Mouse (Mus musculus): ENCODE data around the gene Sapcd1. TPM values are rescaled to one million over a fixed set of nuclear protein-coding genes. Genes with fewer than 3 reads are reported as not detected.
"Not testable (repeated sequence)": the region's sequence is repeated elsewhere in the genome, so short reads cannot be mapped to it uniquely, and the experiment has no call there.

Gene Sapcd1
- polyA plus RNA-seq, 1 experiment: not detected

GRCm38 (mm10) chr17:35047688-35048087 lies 19.9 kb upstream of the Sapcd1 start:
- Histone ChIP-seq H3K27ac (ENCODE audit: insufficient read depth, low read length) (peak overlapping the region; percentile 86), H3K4me3 (ENCODE audit: insufficient read depth, low read length) (no peak overlapping the region), H3K4me1 (ENCODE audit: control insufficient read depth, insufficient read depth, low read length) (peaks cover 20% of the 10 kb centered on the region)
- no peak for TF ChIP-seq CTCF (IDR thresholded peaks at IDR 0.05; ENCODE audit: borderline replicate concordance, insufficient read depth, low read length)
- no peak for TF ChIP-seq POLR2A (IDR thresholded peaks at IDR 0.05; ENCODE audit: low read depth, low read length)

GRCm38 (mm10) chr17:35046681-35047455 lies 19.1 kb upstream of the Sapcd1 start, which contains the start of gene Msh5:
TSS of gene Msh5 (minus strand) at chr17:35046745.
- Histone ChIP-seq H3K4me3 (ENCODE audit: insufficient read depth, low read length) (peak within 1 kb of the TSS; percentile 39), H3K4me1 (ENCODE audit: control insufficient read depth, insufficient read depth, low read length) (peaks cover 17% of the 10 kb centered on the region), H3K27ac (ENCODE audit: insufficient read depth, low read length) (peak within 1 kb of the TSS; percentile 86)
- TF ChIP-seq POLR2A (IDR thresholded peaks at IDR 0.05; ENCODE audit: low read depth, low read length) (no peak; the same call in 1 of the 2 replicates), CTCF (IDR thresholded peaks at IDR 0.05; ENCODE audit: borderline replicate concordance, insufficient read depth, low read length) (no peak)

GRCm38 (mm10) chr17:35045807-35046680 lies 18.2 kb upstream of the Sapcd1 start:
- Histone ChIP-seq H3K4me3 (ENCODE audit: insufficient read depth, low read length) (peak overlapping the region; percentile 39), H3K27ac (ENCODE audit: insufficient read depth, low read length) (peak overlapping the region; percentile 85), H3K4me1 (ENCODE audit: control insufficient read depth, insufficient read depth, low read length) (peaks cover 17% of the 10 kb centered on the region)
- peak; percentile 80 for TF ChIP-seq POLR2A (IDR thresholded peaks at IDR 0.05; ENCODE audit: low read depth, low read length)
- TF ChIP-seq CTCF (IDR thresholded peaks at IDR 0.05; ENCODE audit: borderline replicate concordance, insufficient read depth, low read length): no peak

DNA sequence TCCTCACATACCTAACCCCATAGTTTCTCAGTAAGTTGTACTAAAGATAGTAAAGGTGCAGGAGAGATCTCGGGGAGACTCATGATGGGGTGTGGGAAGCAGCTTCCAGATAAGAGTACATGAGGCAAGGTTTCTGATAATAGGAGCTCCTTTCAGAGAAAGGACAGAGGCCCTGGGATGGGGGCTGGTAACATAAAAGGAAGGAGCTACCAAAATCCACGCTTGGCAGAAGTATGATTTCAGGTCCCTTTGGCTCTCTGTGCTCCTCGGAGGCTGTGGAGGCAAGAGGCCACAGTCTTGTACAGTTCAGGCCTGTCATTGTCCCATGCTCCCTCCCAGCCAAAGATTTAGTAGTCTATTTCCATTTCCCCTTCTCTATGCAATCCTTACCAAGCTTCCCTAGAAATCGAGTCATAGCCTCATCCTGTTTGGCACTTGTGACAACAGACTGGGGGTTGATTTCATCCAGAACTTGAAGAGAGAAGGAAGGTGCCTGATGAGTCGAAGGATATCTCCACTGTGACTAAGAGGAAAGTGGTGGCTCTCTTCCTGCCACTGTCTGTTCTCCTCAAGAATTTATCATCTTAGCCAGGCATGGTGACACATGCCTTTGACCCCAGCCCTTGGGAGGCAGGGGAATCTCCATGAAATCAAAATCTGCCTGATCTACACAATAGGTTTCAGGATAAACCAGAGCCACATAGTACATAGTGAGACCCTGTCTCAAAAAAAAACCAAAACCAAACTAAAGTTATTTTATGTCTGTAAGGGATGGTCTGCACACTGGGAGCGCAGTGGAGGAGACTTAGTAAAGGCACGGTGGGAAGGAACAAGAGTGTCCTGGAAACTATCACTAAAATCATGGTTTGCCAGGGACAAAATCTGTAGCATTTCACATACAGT lies 17.3 kb upstream of the Sapcd1 start:
- Histone ChIP-seq H3K4me3 (ENCODE audit: insufficient read depth, low read length) (no peak overlapping the region), H3K27ac (ENCODE audit: insufficient read depth, low read length) (peak overlapping the region; percentile 85), H3K4me1 (ENCODE audit: control insufficient read depth, insufficient read depth, low read length) (peaks cover 18% of the 10 kb centered on the region)
- no peak for TF ChIP-seq POLR2A (IDR thresholded peaks at IDR 0.05; ENCODE audit: low read depth, low read length)
- no peak for TF ChIP-seq CTCF (IDR thresholded peaks at IDR 0.05; ENCODE audit: borderline replicate concordance, insufficient read depth, low read length)

DNA sequence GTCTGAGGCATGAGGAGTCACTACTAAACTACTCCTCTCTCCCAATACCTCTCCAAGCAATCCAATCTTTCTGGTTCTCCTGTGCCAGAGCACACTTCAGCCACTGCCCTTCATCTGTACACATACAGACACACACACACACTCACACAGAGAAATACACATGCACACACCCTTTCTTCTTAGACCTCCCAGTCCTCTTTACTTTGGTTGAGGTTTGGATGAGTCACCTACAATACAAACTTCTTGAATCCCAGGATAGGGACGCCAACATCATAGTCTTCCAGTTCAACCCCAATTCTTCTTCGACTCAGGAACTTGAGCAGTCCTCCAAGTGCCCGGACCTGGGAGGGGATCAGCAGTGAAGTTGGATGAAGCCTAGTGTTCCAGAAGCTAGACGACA lies 16.0 kb upstream of the Sapcd1 start:
- no peak overlapping the region for H3K4me3 ChIP-seq (ENCODE audit: insufficient read depth, low read length)
- H3K4me1 ChIP-seq (ENCODE audit: control insufficient read depth, insufficient read depth, low read length): peaks cover 27% of the 10 kb centered on the region
- TF ChIP-seq POLR2A (IDR thresholded peaks at IDR 0.05; ENCODE audit: low read depth, low read length) (no peak), CTCF (IDR thresholded peaks at IDR 0.05; ENCODE audit: borderline replicate concordance, insufficient read depth, low read length) (no peak)
- H3K27ac ChIP-seq (ENCODE audit: insufficient read depth, low read length): peak overlapping the region; percentile 85; the same call in 1 of the 2 replicates

- peak overlapping the region; percentile 75 for H3K27ac ChIP-seq (ENCODE audit: insufficient read depth, low read length)
- peaks cover 17% of the 10 kb centered on the region for H3K4me1 ChIP-seq (ENCODE audit: control insufficient read depth, insufficient read depth, low read length)
- H3K4me3 ChIP-seq (ENCODE audit: insufficient read depth, low read length): no peak overlapping the region
- TF ChIP-seq POLR2A (IDR thresholded peaks at IDR 0.05; ENCODE audit: low read depth, low read length) (peak; percentile 28; the same call in 1 of the 2 replicates), CTCF (IDR thresholded peaks at IDR 0.05; ENCODE audit: borderline replicate concordance, insufficient read depth, low read length) (no peak)
Measured at GRCm38 (mm10) chr17:35039121-35039873, 11.5 kb upstream of the Sapcd1 start.

DNA sequence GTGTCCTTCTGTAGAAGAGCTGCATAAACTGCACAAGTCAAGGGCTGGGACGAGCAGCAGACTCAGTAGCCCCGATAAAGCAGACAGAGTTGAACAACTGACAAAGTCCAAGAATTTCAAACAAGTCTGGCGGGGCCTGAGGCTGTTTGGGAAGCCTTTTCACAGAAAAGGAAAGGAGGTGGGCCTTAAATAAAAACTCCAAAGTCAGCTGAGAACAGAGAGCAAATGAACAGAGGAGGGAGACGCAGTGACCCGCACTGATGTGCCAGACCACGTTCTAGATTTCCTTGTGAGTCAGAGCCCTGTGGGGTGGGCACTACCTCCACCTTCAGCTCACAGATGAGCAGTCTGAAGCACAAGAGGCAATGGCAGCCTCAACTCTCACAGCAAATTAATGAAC lies 7.1 kb upstream of the Sapcd1 start:
- no peak for TF ChIP-seq CTCF (IDR thresholded peaks at IDR 0.05; ENCODE audit: borderline replicate concordance, insufficient read depth, low read length)
- no peak for TF ChIP-seq POLR2A (IDR thresholded peaks at IDR 0.05; ENCODE audit: low read depth, low read length)
- Histone ChIP-seq H3K4me1 (ENCODE audit: control insufficient read depth, insufficient read depth, low read length) (peaks cover 6% of the 10 kb centered on the region), H3K4me3 (ENCODE audit: insufficient read depth, low read length) (no peak overlapping the region), H3K27ac (ENCODE audit: insufficient read depth, low read length) (no peak overlapping the region)

DNA sequence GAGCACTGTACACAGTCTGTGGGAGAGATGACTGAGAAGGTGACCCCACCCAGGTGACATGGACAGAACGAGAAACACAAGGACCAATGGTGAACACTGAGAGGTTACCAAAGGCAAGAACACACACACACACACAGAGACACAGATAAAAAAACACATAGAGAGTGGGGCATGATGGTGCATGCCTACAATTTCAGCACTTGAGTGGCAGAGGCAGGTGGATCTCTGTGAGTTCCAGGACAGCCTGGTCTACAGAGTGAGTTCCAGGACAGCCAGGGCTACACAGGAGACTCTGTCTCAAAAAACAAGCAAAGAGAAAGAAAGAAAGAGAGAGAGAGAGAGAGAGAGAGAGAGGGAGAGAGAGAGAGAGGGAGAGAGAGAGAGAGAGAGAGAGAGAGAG lies 5.9 kb upstream of the Sapcd1 start:
- not testable (repeated sequence) for H3K4me3 ChIP-seq (ENCODE audit: insufficient read depth, low read length); H3K27ac ChIP-seq (ENCODE audit: insufficient read depth, low read length); H3K4me1 ChIP-seq (ENCODE audit: control insufficient read depth, insufficient read depth, low read length)
